Mouse (Mus musculus) macrophage (primary cell): ENCODE results near the gene Vip. TPM values are rescaled to one million over a fixed set of nuclear protein-coding genes. Genes with fewer than 3 reads are reported as not detected.

Experiments used
- H3K27ac ChIP-seq: fragments of 350-480 bp; formaldehyde crosslinking; 2 replicates; pipeline ENCODE4 v1.9.0; 2021
- H3K36me3 ChIP-seq: fragments of 350-480 bp; formaldehyde crosslinking; 2 replicates; pipeline ENCODE4 v1.9.0; 2021; ENCODE audit errors: inconsistent target
- H3K4me3 ChIP-seq: fragments of 350-480 bp; formaldehyde crosslinking; 2 replicates; pipeline ENCODE4 v1.9.0; 2021; ENCODE audit errors: inconsistent target
- H3K79me2 ChIP-seq: fragments of 350-480 bp; formaldehyde crosslinking; 2 replicates; pipeline ENCODE4 v1.9.0; 2021; ENCODE audit errors: inconsistent target
- WGBS: methylation state at CpG from one replicate; pipeline ENCODE4 v1.1.7; 2026; ENCODE audit warnings: inconsistent platforms; ENCODE audit not compliant: missing documents; 5-methylcytosine and 5-hydroxymethylcytosine counted together
- polyA plus RNA-seq: library from polyadenylated mRNA; stranded (reverse); fragments of 250-400 nt; gene quantifications from 3 replicates; pipeline ENCODE4 v1.2.4, GENCODE M21; 2018; ENCODE audit warnings: inconsistent platforms

Gene Vip
- polyA plus RNA-seq, 1 experiment from 2014 or later = not detected

GRCm38 (mm10) chr10:5681275-5681674, 42.3 kb downstream of the Vip start:
- Histone ChIP-seq H3K79me2 (no peaks in the 10 kb centered on the region), H3K27ac (no peak overlapping the region), H3K4me3 (no peak overlapping the region), H3K36me3 (no peaks in the 10 kb centered on the region)
- WGBS = 63% methylated on average over 2 of the region's 2 CpGs

- H3K4me3 ChIP-seq = no peak overlapping the region
- H3K27ac ChIP-seq = no peak overlapping the region
- 92% methylated on average over 6 of the region's 6 CpGs for WGBS
- no peaks in the 10 kb centered on the region for H3K36me3 ChIP-seq
- H3K79me2 ChIP-seq = no peaks in the 10 kb centered on the region
Observed at GRCm38 (mm10) chr10:5685608-5686007, 46.6 kb downstream of the Vip start.

- 33% methylated on average over 1 of the region's 1 CpGs for WGBS
- no peaks in the 10 kb centered on the region for H3K36me3 ChIP-seq
- H3K4me3 ChIP-seq = no peak overlapping the region
- no peaks in the 10 kb centered on the region for H3K79me2 ChIP-seq
- no peak overlapping the region for H3K27ac ChIP-seq
Observed at GRCm38 (mm10) chr10:5694351-5694750, 55.3 kb downstream of the Vip start.

Other genes with a start within 250 kb of the Vip start
- 8.9 to 17.8 TPM (median 14.6 TPM) in 3 replicates for gene Syne1, start 87.7 kb upstream of the Vip start, polyA plus RNA-seq
- gene Myct1, start 45.4 kb upstream of the Vip start, polyA plus RNA-seq = 0.14 TPM in 1 of 3 replicates, not detected in the others
- 2.5 to 10.0 TPM (median 6.6 TPM) in 3 replicates for gene Fbxo5, start 166.4 kb downstream of the Vip start, polyA plus RNA-seq
- 3.7 to 8.9 TPM (median 7.3 TPM) in 3 replicates for gene Mtrf1l, start 184.7 kb downstream of the Vip start, polyA plus RNA-seq